Mouse (Mus musculus) cerebellum, adult 8-10 months (tissue): ENCODE measurements around the gene Spats2l.

Source experiments
- DNase-seq: peaks from one replicate; pipeline ENCODE4 v3.0.0; 2022

Gene Spats2l

GRCm38 (mm10) chr1:57991277-57991676 lies 217.3 kb downstream of the Spats2l start:
- no peak for DNase-seq

GRCm38 (mm10) chr1:57995432-57996132 lies 221.6 kb downstream of the Spats2l start, which contains the start of gene Sgo2a:
Gene Sgo2a (plus strand): TSS chr1:57995971.
- DNase-seq, result peak; percentile 87

- DNase-seq, result no peak
Measured at GRCm38 (mm10) chr1:57996133-57996615, 222.2 kb downstream of the Spats2l start.
